Mouse (Mus musculus) midbrain, embryonic 15.5 days (tissue): ENCODE measurements around the gene Dis3l2. TPM values are rescaled to one million over a fixed set of nuclear protein-coding genes. Genes with fewer than 3 reads are reported as not detected.

Experiments used
- ATAC-seq: fragments of 200-750 bp; cut with Nextera tagmentation; replicated peaks from 2 replicates; pipeline ENCODE4 v1.8.0; 2017; ENCODE audit warnings: moderate TSS enrichment
- H3K27ac ChIP-seq: fragments of 300-500 bp; sonication (generic); 2 replicates; pipeline ENCODE4 v1.5.1; 2015; ENCODE audit warnings: mild to moderate bottlenecking, inconsistent platforms
- H3K27me3 ChIP-seq: fragments of 300-500 bp; sonication (generic); replicated peaks from 2 replicates; pipeline ENCODE4 v1.6.1; 2015; ENCODE audit warnings: inconsistent platforms
- H3K36me3 ChIP-seq: fragments of 300-500 bp; sonication (generic); replicated peaks from 2 replicates; pipeline ENCODE4 v1.6.1; 2015; ENCODE audit warnings: inconsistent platforms
- H3K4me1 ChIP-seq: fragments of 300-500 bp; sonication (generic); 2 replicates; pipeline ENCODE4 v1.6.1; 2015; ENCODE audit warnings: inconsistent platforms
- H3K4me2 ChIP-seq: fragments of 300-500 bp; sonication (generic); 2 replicates; pipeline ENCODE4 v1.6.1; 2015; ENCODE audit warnings: inconsistent platforms, mild to moderate bottlenecking, moderate library complexity
- H3K4me3 ChIP-seq: fragments of 300-500 bp; sonication (generic); 2 replicates; pipeline ENCODE4 v1.5.1; 2015; ENCODE audit warnings: mild to moderate bottlenecking, inconsistent platforms
- H3K9ac ChIP-seq: fragments of 300-500 bp; sonication (generic); 2 replicates; pipeline ENCODE4 v1.6.1; 2015; ENCODE audit warnings: mild to moderate bottlenecking, inconsistent platforms
- H3K9me3 ChIP-seq: fragments of 300-500 bp; sonication (generic); 2 replicates; pipeline ENCODE4 v1.6.1; 2016; ENCODE audit warnings: inconsistent platforms
- WGBS: fragments of 180-500 bp; shearing (Covaris S2); methylation state at CpG from one replicate; pipeline ENCODE4 v1.1.7; 2015; ENCODE audit warnings: mixed read lengths; 5-methylcytosine and 5-hydroxymethylcytosine counted together
- polyA plus RNA-seq: library from polyadenylated mRNA; unstranded; fragments of >200 nt; fragmentation: Nextera tagmentation; extraction: Ambion mirVana; gene quantifications from 2 replicates; pipeline ENCODE4 v1.2.1, GENCODE M21; 2015

The Dis3l2 gene
- polyA plus RNA-seq, 1 experiment from 2014 or later, result 44.3 TPM

- Histone ChIP-seq H3K36me3 (no peaks in the 10 kb centered on the region), H3K9me3 (no peaks in the 10 kb centered on the region), H3K27me3 (no peaks in the 10 kb centered on the region), H3K27ac (no peak overlapping the region), H3K4me1 (peaks cover 9% of the 10 kb centered on the region), H3K9ac (no peak overlapping the region), H3K4me3 (no peak overlapping the region), H3K4me2 (no peak overlapping the region)
- 35% methylated on average over 2 of the region's 2 CpGs for WGBS
- no peak for ATAC-seq
Observed at GRCm38 (mm10) chr1:86698721-86699120, 4.9 kb upstream of the Dis3l2 start.

DNA sequence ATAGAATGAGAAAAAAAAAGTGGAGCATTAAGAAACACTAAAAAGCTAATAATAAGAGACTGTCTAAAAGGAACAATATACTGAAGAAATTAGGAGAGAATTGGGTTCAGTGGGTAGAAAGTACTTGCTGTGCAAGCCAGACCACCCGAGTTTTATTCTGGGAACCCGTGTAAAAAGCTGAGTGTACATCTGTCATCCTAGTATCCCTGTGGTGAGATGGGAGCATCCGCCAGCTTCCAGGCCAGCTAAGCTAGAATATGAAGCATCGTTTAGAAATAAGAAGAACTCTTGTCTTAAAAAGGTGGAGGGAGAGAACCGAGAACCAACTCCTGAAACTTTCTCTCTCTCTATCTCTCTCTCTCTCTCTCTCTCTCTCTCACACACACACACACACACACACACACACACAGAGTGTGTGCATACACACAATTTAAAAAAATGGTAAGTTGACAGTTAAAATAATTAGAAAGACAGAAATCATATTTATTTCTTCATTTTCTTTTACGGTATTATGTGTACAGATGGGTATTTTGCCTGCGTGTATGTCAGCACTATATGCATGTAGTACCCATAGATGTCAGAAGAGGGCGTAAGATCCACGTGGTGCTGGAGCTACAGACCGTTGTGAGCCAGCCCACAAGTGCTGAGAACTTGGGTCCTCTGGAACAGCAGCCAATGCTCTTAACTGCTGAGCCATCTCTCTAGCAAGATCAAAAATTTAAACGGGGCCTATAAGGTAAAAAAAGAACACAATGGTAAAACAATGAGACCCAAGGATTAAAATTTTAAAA is 4.1 kb upstream of the Dis3l2 start:
- H3K9me3 ChIP-seq, result no peaks in the 10 kb centered on the region
- no peak overlapping the region for H3K4me2 ChIP-seq
- H3K27ac ChIP-seq, result no peak overlapping the region
- no peaks in the 10 kb centered on the region for H3K36me3 ChIP-seq
- H3K27me3 ChIP-seq, result no peaks in the 10 kb centered on the region
- H3K4me1 ChIP-seq, result peaks cover 13% of the 10 kb centered on the region
- WGBS, result 67% methylated on average over 11 of the region's 11 CpGs
- no peak overlapping the region for H3K9ac ChIP-seq
- no peak overlapping the region for H3K4me3 ChIP-seq
- no peak for ATAC-seq

DNA sequence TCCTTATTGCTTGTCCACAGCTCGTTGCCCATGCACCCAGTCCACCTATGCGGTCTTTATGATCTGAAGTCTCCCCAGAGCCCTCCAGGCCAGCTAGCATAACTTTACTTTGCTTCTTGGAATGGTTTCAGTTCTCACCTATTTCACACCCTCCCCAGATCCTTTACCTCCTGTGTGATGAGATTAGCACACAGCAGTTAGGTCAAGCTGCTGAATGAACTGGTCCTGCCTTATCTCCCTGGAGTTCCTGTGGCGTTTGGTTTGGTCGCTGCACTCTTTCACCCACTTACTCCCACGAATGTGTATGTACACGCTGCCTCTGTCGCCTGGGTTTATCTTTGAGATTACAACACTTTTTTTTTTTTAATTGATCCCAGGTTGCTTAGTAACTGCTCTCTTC is 3.2 kb upstream of the Dis3l2 start:
- Histone ChIP-seq H3K4me1 (peaks cover 21% of the 10 kb centered on the region), H3K36me3 (no peaks in the 10 kb centered on the region), H3K9me3 (no peaks in the 10 kb centered on the region), H3K9ac (no peak overlapping the region), H3K4me2 (no peak overlapping the region), H3K4me3 (no peak overlapping the region), H3K27ac (no peak overlapping the region), H3K27me3 (no peaks in the 10 kb centered on the region)
- no peak for ATAC-seq
- WGBS, result 75% methylated on average over 7 of the region's 7 CpGs

DNA sequence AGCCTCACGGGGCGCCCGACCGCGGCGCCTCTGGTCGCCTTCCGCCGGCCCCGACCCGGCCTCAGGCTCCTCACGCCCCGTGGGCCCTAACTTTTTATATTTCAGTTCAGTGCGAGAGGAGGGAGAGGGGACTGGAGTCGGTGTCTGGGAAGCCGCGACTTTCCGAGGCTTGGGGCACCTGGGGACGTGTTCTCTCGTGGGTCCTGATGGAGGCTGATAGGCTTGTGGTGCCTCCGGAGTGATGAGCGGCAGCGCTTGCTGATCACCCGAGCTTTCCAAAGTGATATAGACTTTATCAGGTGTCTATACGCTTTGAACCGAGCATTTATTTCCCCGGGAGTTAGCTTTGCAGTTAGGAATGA is 338 bp downstream of the Dis3l2 start:
- peak overlapping the region; percentile 83 for H3K4me2 ChIP-seq
- peak overlapping the region; percentile 87 for H3K27ac ChIP-seq
- H3K4me3 ChIP-seq, result peak overlapping the region; percentile 87
- H3K4me1 ChIP-seq, result peaks cover 28% of the 10 kb centered on the region
- H3K27me3 ChIP-seq, result no peaks in the 10 kb centered on the region
- no peak for ATAC-seq
- under 1% methylated on average over 27 of the region's 27 CpGs for WGBS
- no peaks in the 10 kb centered on the region for H3K36me3 ChIP-seq
- no peaks in the 10 kb centered on the region for H3K9me3 ChIP-seq
- H3K9ac ChIP-seq, result peak overlapping the region; percentile 83

DNA sequence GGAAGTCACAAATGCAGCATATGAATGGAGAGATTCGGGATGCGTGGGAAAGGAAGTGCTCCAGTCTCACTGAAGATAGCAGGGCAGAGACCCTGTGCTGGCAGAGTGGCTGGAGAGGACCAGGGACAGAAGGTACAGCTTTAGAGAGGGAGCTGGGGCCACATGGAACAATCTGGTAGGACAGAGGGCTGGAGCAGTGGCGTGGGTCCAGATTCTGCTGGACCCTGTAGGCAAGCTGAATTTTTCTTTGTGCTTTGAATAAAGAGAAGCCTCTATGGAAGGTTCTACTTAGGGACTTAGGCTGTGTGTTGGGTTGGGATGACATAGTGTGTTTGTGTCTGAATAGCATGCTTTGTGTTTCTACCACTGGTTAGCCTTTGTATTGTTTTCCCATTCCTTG is 1.9 kb downstream of the Dis3l2 start:
- Histone ChIP-seq H3K9ac (no peak overlapping the region), H3K27ac (no peak overlapping the region), H3K9me3 (no peaks in the 10 kb centered on the region), H3K4me1 (peaks cover 28% of the 10 kb centered on the region), H3K36me3 (no peaks in the 10 kb centered on the region), H3K4me2 (0 out of 2 replicates have a peak overlapping the region, but pooled peaks have one; percentile 83), H3K27me3 (no peaks in the 10 kb centered on the region), H3K4me3 (no peak overlapping the region)
- no peak for ATAC-seq
- WGBS, result 87% methylated on average over 3 of the region's 3 CpGs

DNA sequence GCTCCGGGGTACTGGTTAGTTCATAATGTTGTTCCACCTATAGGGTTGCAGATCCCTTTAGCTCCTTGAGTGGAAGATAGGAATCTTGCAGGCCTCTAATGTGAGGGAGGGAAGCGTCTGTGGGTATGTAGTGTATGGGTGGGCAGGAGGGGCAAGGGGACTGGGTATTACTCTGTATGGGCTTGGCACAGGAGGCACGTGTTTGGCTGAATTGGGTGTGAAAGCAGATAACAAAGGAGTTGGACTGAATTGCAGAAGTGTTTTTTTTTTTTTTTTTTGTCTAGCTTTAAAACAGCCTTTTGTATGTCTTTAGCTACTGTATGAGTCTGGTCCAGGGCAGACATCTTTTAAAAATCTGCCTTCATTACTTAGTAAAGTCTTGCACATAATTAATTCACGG is 5.9 kb downstream of the Dis3l2 start:
- Histone ChIP-seq H3K27ac (no peak overlapping the region), H3K9me3 (no peaks in the 10 kb centered on the region), H3K4me2 (no peak overlapping the region), H3K9ac (no peak overlapping the region), H3K36me3 (no peaks in the 10 kb centered on the region), H3K27me3 (no peaks in the 10 kb centered on the region), H3K4me3 (no peak overlapping the region), H3K4me1 (peaks cover 15% of the 10 kb centered on the region)
- WGBS, result 80% methylated on average over 4 of the region's 4 CpGs
- no peak for ATAC-seq

GRCm38 (mm10) chr1:86712045-86712444 is 8.4 kb downstream of the Dis3l2 start:
- 100% methylated on average over 2 of the region's 2 CpGs for WGBS
- no peak overlapping the region for H3K4me2 ChIP-seq
- no peak overlapping the region for H3K4me3 ChIP-seq
- H3K36me3 ChIP-seq, result no peaks in the 10 kb centered on the region
- no peaks in the 10 kb centered on the region for H3K4me1 ChIP-seq
- no peaks in the 10 kb centered on the region for H3K27me3 ChIP-seq
- no peak overlapping the region for H3K27ac ChIP-seq
- no peak for ATAC-seq
- H3K9me3 ChIP-seq, result no peaks in the 10 kb centered on the region
- no peak overlapping the region for H3K9ac ChIP-seq

- H3K36me3 ChIP-seq, result no peaks in the 10 kb centered on the region
- H3K4me2 ChIP-seq, result no peak overlapping the region
- no peak for ATAC-seq
- H3K9ac ChIP-seq, result no peak overlapping the region
- no peaks in the 10 kb centered on the region for H3K9me3 ChIP-seq
- 92% methylated on average over 4 of the region's 4 CpGs for WGBS
- no peak overlapping the region for H3K4me3 ChIP-seq
- H3K27me3 ChIP-seq, result no peaks in the 10 kb centered on the region
- H3K4me1 ChIP-seq, result no peaks in the 10 kb centered on the region
- H3K27ac ChIP-seq, result no peak overlapping the region
Observed at GRCm38 (mm10) chr1:86713054-86713453, 9.4 kb downstream of the Dis3l2 start.

- Histone ChIP-seq H3K9ac (no peak overlapping the region), H3K4me3 (no peak overlapping the region), H3K27ac (no peak overlapping the region), H3K4me2 (no peak overlapping the region), H3K36me3 (no peaks in the 10 kb centered on the region), H3K9me3 (no peaks in the 10 kb centered on the region), H3K27me3 (no peaks in the 10 kb centered on the region), H3K4me1 (no peaks in the 10 kb centered on the region)
- 84% methylated on average over 1 of the region's 1 CpGs for WGBS
- no peak for ATAC-seq
Observed at GRCm38 (mm10) chr1:86718190-86718589, 14.6 kb downstream of the Dis3l2 start.

DNA sequence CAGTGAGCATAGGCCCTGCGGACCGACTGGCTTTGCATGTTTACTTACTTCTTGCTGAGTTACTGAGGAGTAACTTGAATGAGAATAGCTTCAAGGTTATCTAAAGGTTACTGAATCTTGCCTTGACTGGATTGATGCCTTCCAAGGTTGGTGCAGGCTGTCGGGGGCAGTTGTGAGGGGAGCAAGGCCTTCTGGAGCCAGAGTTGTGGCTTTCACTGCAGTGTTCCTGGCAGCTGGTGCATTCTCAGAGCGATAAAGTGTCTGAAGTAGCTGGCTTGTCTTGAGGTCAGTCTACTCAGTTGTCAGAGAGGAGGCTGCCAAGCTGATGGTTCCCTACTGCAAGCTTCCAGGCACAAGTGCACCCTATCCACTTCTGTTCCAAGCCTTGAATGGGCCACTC is 15.8 kb downstream of the Dis3l2 start:
- ATAC-seq, result no peak
- Histone ChIP-seq H3K9ac (no peak overlapping the region), H3K4me2 (no peak overlapping the region), H3K4me3 (no peak overlapping the region), H3K36me3 (no peaks in the 10 kb centered on the region), H3K4me1 (no peaks in the 10 kb centered on the region), H3K9me3 (no peaks in the 10 kb centered on the region), H3K27ac (no peak overlapping the region), H3K27me3 (no peaks in the 10 kb centered on the region)
- 89% methylated on average over 4 of the region's 4 CpGs for WGBS

DNA sequence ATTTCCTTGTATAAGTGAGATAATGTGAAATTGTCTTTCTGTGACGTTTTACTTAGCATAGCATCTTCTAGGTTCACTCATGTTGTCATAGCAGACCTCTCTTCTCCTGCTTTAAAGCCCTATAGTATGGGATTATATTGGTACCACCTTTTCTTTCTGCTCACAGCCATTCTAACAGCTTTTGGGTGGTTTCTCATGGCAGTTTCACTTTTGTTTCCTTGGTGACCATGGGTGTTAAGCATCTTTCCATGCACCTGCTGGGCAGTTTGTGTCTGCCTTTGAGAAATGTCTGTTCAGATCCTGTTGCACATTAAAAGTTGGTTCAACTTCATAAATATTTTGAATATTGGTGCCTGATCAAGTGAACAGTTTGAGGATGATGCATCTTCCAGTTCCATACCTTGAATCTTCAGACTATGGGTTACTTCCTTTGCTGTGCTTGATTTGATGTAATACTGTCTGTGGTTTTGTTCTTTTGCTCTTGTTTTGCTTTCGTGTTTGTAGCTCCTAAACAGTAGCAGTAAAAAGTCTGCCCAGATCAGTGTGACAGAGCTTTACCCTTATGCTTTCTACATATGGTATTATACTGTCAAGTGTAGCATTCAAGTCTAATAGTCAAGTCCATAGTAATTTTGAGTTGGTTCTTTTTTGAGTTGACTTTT is 29.7 kb downstream of the Dis3l2 start:
- Histone ChIP-seq H3K9ac (no peak overlapping the region), H3K9me3 (no peaks in the 10 kb centered on the region), H3K36me3 (no peaks in the 10 kb centered on the region), H3K4me3 (no peak overlapping the region), H3K4me1 (no peaks in the 10 kb centered on the region), H3K27ac (no peak overlapping the region), H3K4me2 (no peak overlapping the region), H3K27me3 (no peaks in the 10 kb centered on the region)
- no peak for ATAC-seq
- WGBS, result 78% methylated on average over 2 of the region's 2 CpGs

- H3K27me3 ChIP-seq, result no peaks in the 10 kb centered on the region
- WGBS, result 88% methylated on average over 1 of the region's 1 CpGs
- no peak overlapping the region for H3K27ac ChIP-seq
- no peak overlapping the region for H3K4me2 ChIP-seq
- H3K4me1 ChIP-seq, result no peaks in the 10 kb centered on the region
- no peak overlapping the region for H3K9ac ChIP-seq
- H3K9me3 ChIP-seq, result no peaks in the 10 kb centered on the region
- H3K4me3 ChIP-seq, result no peak overlapping the region
- no peaks in the 10 kb centered on the region for H3K36me3 ChIP-seq
- no peak for ATAC-seq
Observed at GRCm38 (mm10) chr1:86736414-86736813, 32.8 kb downstream of the Dis3l2 start.

DNA sequence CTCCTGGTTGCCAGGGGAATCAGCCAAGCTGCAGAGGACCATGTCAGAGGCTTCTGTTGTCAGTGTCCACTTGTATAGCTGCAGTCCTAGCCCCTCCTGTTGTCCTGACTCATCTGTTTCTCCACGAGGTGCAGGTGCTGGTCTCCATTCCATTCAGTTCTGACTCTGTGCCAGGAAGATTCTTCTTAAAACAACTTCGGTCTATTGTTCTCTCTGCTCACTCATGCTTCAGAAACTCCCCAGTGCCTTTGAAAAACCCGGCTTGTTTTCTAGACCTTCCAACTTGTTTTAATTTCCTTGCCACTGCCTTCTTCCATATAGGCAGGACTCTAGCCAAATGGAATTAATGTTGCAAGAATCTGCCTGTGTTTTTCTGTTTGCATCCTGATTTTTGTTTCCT is 39.3 kb downstream of the Dis3l2 start:
- Histone ChIP-seq H3K27me3 (no peaks in the 10 kb centered on the region), H3K27ac (no peak overlapping the region), H3K9ac (no peak overlapping the region), H3K9me3 (no peaks in the 10 kb centered on the region), H3K4me1 (no peaks in the 10 kb centered on the region), H3K36me3 (0 out of 2 replicates have a peak, but pooled peaks cover 13% of the 10 kb centered on the region), H3K4me2 (no peak overlapping the region), H3K4me3 (no peak overlapping the region)
- no peak for ATAC-seq
- 18% methylated on average over 3 of the region's 3 CpGs for WGBS
